In genomic region chr11:97302231-97302781, GRCm38 (mm10) we compare ENCODE assay signal across 8 mouse cellular contexts. TPM values are rescaled to one million over a fixed set of nuclear protein-coding genes. Genes with fewer than 3 reads are reported as not detected.
DNase-seq lines count a peak whose midpoint lies in the region; ATAC-seq and TF ChIP-seq lines count a peak whose summit lies in the region.

No protein-coding gene starts in this region.

- H3K4me2 ChIP-seq in hindbrain, embryonic 14.5 days (replicated peaks), result no peak overlapping the region
- no peak overlapping the region for H3K4me2 ChIP-seq in limb, embryonic 14.5 days (replicated peaks; ENCODE audit: low read depth, low read length, severe bottlenecking)
- no peak overlapping the region for H3K4me2 ChIP-seq in neural tube, embryonic 15.5 days

- no peaks in the 10 kb centered on the region for H3K4me1 ChIP-seq in hindbrain, embryonic 14.5 days (replicated peaks; ENCODE audit: control insufficient read depth, insufficient read depth, low read length)
- H3K4me1 ChIP-seq in hindbrain, embryonic 10.5 days (replicated peaks), result 0 out of 2 replicates have a peak, but pooled peaks cover 3% of the 10 kb centered on the region
- H3K4me1 ChIP-seq in limb, embryonic 14.5 days (ENCODE audit: control insufficient read depth, insufficient read depth, low read length), result no peaks in the 10 kb centered on the region
- 0 out of 2 replicates have a peak, but pooled peaks cover 3% of the 10 kb centered on the region for H3K4me1 ChIP-seq in neural tube, embryonic 15.5 days

- no peak for ATAC-seq in hindbrain, embryonic 14.5 days (ENCODE audit: low FRiP score)
- no peak for ATAC-seq in limb, embryonic 14.5 days (ENCODE audit: low FRiP score, low read depth)
- ATAC-seq in neural tube, embryonic 15.5 days (ENCODE audit: low FRiP score), result no peak
- no peak for ATAC-seq in CD4-positive, CD25-positive, alpha-beta regulatory T cell, adult 4 months

- H3K4me3 ChIP-seq in hindbrain, embryonic 14.5 days (replicated peaks; ENCODE audit: low read length), result no peak overlapping the region
- H3K4me3 ChIP-seq in hindbrain, embryonic 10.5 days, result no peak overlapping the region
- H3K4me3 ChIP-seq in limb, embryonic 14.5 days (replicated peaks; ENCODE audit: low read length), result no peak overlapping the region
- no peak overlapping the region for H3K4me3 ChIP-seq in neural tube, embryonic 15.5 days (replicated peaks)

- no peak overlapping the region for H3K27ac ChIP-seq in hindbrain, embryonic 14.5 days
- no peak overlapping the region for H3K27ac ChIP-seq in hindbrain, embryonic 10.5 days
- no peak overlapping the region for H3K27ac ChIP-seq in limb, embryonic 14.5 days (replicated peaks; ENCODE audit: low read depth, low read length)
- H3K27ac ChIP-seq in neural tube, embryonic 15.5 days (replicated peaks), result no peak overlapping the region

- TF ChIP-seq POLR2A in limb, embryonic 14.5 days (IDR thresholded peaks at IDR 0.05; ENCODE audit: borderline replicate concordance, extremely low read depth, insufficient read depth, insufficient read length), result no peak

- DNase-seq in hindbrain, embryonic 14.5 days (ENCODE audit: low spot score), result peak; percentile 56
- no peak for DNase-seq in hindbrain, embryonic 10.5 days (ENCODE audit: low spot score)
- DNase-seq in MN1 (ENCODE audit: low spot score), result peak; percentile 33
- DNase-seq in heart, adult 9 months (ENCODE audit: low spot score in 2 of 2), result peak; percentile 83 to 92
- DNase-seq in limb, embryonic 14.5 days (ENCODE audit: low spot score), result peak; percentile 85
- DNase-seq in thymus, postnatal 4 days, result no peak

- H3K9me3 ChIP-seq in hindbrain, embryonic 14.5 days (ENCODE audit: control insufficient read depth, low read length), result no peaks in the 10 kb centered on the region
- no peaks in the 10 kb centered on the region for H3K9me3 ChIP-seq in hindbrain, embryonic 10.5 days
- no peaks in the 10 kb centered on the region for H3K9me3 ChIP-seq in limb, embryonic 14.5 days (ENCODE audit: control insufficient read depth, low read length)
- no peaks in the 10 kb centered on the region for H3K9me3 ChIP-seq in neural tube, embryonic 15.5 days (replicated peaks)

- H3K27me3 ChIP-seq in hindbrain, embryonic 14.5 days (ENCODE audit: control insufficient read depth, insufficient read depth, low read length), result no peaks in the 10 kb centered on the region
- H3K27me3 ChIP-seq in hindbrain, embryonic 10.5 days (ENCODE audit: insufficient read depth, poor library complexity, severe bottlenecking), result no peaks in the 10 kb centered on the region
- H3K27me3 ChIP-seq in limb, embryonic 14.5 days (ENCODE audit: control insufficient read depth, insufficient read depth, low read length), result no peaks in the 10 kb centered on the region
- no peaks in the 10 kb centered on the region for H3K27me3 ChIP-seq in neural tube, embryonic 15.5 days (replicated peaks)

- no peak overlapping the region for H3K9ac ChIP-seq in hindbrain, embryonic 14.5 days
- H3K9ac ChIP-seq in limb, embryonic 14.5 days (ENCODE audit: low read depth, low read length, severe bottlenecking), result no peak overlapping the region
- H3K9ac ChIP-seq in neural tube, embryonic 15.5 days (replicated peaks), result no peak overlapping the region

- WGBS in hindbrain, embryonic 14.5 days, result 33% methylated on average over 7 of the region's 7 CpGs
- 31% methylated on average over 7 of the region's 7 CpGs for WGBS in hindbrain, embryonic 10.5 days
- 33% methylated on average over 7 of the region's 7 CpGs for WGBS in limb, embryonic 14.5 days
- WGBS in neural tube, embryonic 15.5 days, result 37% methylated on average over 7 of the region's 7 CpGs

- no peaks in the 10 kb centered on the region for H3K36me3 ChIP-seq in hindbrain, embryonic 14.5 days (replicated peaks; ENCODE audit: control insufficient read depth, insufficient read depth)
- H3K36me3 ChIP-seq in hindbrain, embryonic 10.5 days, result no peaks in the 10 kb centered on the region
- no peaks in the 10 kb centered on the region for H3K36me3 ChIP-seq in limb, embryonic 14.5 days (ENCODE audit: control insufficient read depth, insufficient read depth, low read length)
- no peaks in the 10 kb centered on the region for H3K36me3 ChIP-seq in neural tube, embryonic 15.5 days

RNA-seq across cellular contexts. Expression of gene Mrpl45, which starts 13.2 kb away (rescaled TPM):
- polyA plus RNA-seq in hindbrain, embryonic 14.5 days (2014; fragmentation: Nextera tagmentation; extraction: Ambion mirVana), result 32.8 and 37.3 TPM in 2 replicates
- 50.8 and 63.5 TPM in 2 replicates for polyA plus RNA-seq in hindbrain, embryonic 10.5 days (2016; fragmentation: Nextera tagmentation; extraction: Ambion mirVana)
- polyA plus RNA-seq in limb, embryonic 14.5 days (2012; rRNA removed), result 20.3 and 22.7 TPM in 2 replicates
- polyA plus RNA-seq in limb, embryonic 14.5 days (2014; fragmentation: Nextera tagmentation; extraction: Ambion mirVana), result 42.4 and 42.8 TPM in 2 replicates
- polyA plus RNA-seq in neural tube, embryonic 15.5 days (2015; fragmentation: Nextera tagmentation; extraction: Ambion mirVana), result 38.6 and 43.3 TPM in 2 replicates
- polyA plus RNA-seq in CD4-positive, CD25-positive, alpha-beta regulatory T cell, adult 4 months (2017; shearing (Covaris generic)), result 10 to 100 TPM; 38.8 to 42.3 TPM

RNA-seq across cellular contexts. Expression of gene Npepps, which starts 21.9 kb away (rescaled TPM):
- 132 and 144 TPM in 2 replicates for polyA plus RNA-seq in hindbrain, embryonic 14.5 days (2014; fragmentation: Nextera tagmentation; extraction: Ambion mirVana)
- 98.7 and 103 TPM in 2 replicates for polyA plus RNA-seq in hindbrain, embryonic 10.5 days (2016; fragmentation: Nextera tagmentation; extraction: Ambion mirVana)
- polyA plus RNA-seq in limb, embryonic 14.5 days (2012; rRNA removed), result 54.6 and 63.5 TPM in 2 replicates
- polyA plus RNA-seq in limb, embryonic 14.5 days (2014; fragmentation: Nextera tagmentation; extraction: Ambion mirVana), result 73.9 and 83.6 TPM in 2 replicates
- polyA plus RNA-seq in neural tube, embryonic 15.5 days (2015; fragmentation: Nextera tagmentation; extraction: Ambion mirVana), result 136 and 145 TPM in 2 replicates
- polyA plus RNA-seq in CD4-positive, CD25-positive, alpha-beta regulatory T cell, adult 4 months (2017; shearing (Covaris generic)), result 10 to 100 TPM; 34.4 to 41.1 TPM

RNA-seq across cellular contexts. Expression of gene Gpr179, which starts 49.6 kb away (rescaled TPM):
- 0.23 and 0.50 TPM in 2 replicates for polyA plus RNA-seq in hindbrain, embryonic 14.5 days (2014; fragmentation: Nextera tagmentation; extraction: Ambion mirVana)
- polyA plus RNA-seq in hindbrain, embryonic 10.5 days (2016; fragmentation: Nextera tagmentation; extraction: Ambion mirVana), result 0.07 and 0.09 TPM in 2 replicates
- polyA plus RNA-seq in limb, embryonic 14.5 days (2012; rRNA removed), result 0.08 and 0.09 TPM in 2 replicates
- 0.07 TPM in 2 replicates for polyA plus RNA-seq in limb, embryonic 14.5 days (2014; fragmentation: Nextera tagmentation; extraction: Ambion mirVana)
- 0.33 and 0.46 TPM in 2 replicates for polyA plus RNA-seq in neural tube, embryonic 15.5 days (2015; fragmentation: Nextera tagmentation; extraction: Ambion mirVana)
- polyA plus RNA-seq in CD4-positive, CD25-positive, alpha-beta regulatory T cell, adult 4 months (2017; shearing (Covaris generic)), result under 1 TPM; 0.16 to 0.30 TPM

Comparison
In these comparisons a context has a peak if more than half of its experiments do, and no peak if none do; other contexts are left out.
1. DNase-seq: peak in hindbrain, embryonic 14.5 days (single experiment), MN1 (single experiment), heart, adult 9 months (2 of 2) and limb, embryonic 14.5 days (single experiment); none in hindbrain, embryonic 10.5 days (single experiment) and thymus, postnatal 4 days (single experiment).